Mouse (Mus musculus): ENCODE measurements at regions not wholly inside any gene's neighbourhood (a gene's known extent, or its start where the extent isn't known, plus 50 kb on each side); places are given as distances from the start of the nearest gene placed in this dataset.

GRCm38 (mm10) chr10:120652525-120653215, 176.4 kb upstream of the Hmga2 start:
- H3K4me1 ChIP-seq (replicated peaks; ENCODE audit: control insufficient read depth, insufficient read depth, low read length) = no peaks in the 10 kb centered on the region; the same call in 1 of the 2 replicates
- no peaks in the 10 kb centered on the region for H3K36me3 ChIP-seq (replicated peaks; ENCODE audit: control insufficient read depth, insufficient read depth)
- DNase-seq (ENCODE audit: low spot score) (no peak), ATAC-seq (ENCODE audit: low FRiP score) (no peak)
- H3K27me3 ChIP-seq (ENCODE audit: control insufficient read depth, insufficient read depth, low read length) = no peaks in the 10 kb centered on the region
- 0 out of 2 replicates have a peak, but pooled peaks cover 4% of the 10 kb centered on the region for H3K9me3 ChIP-seq (ENCODE audit: control insufficient read depth, low read length)
- H3K4me3 ChIP-seq (replicated peaks; ENCODE audit: low read length) = no peak overlapping the region
- no peak overlapping the region for H3K9ac ChIP-seq
- H3K27ac ChIP-seq = no peak overlapping the region
- 79% methylated on average over 6 of the region's 6 CpGs for WGBS
- no peak overlapping the region for H3K4me2 ChIP-seq (replicated peaks)

- 0 out of 2 replicates have a peak, but pooled peaks cover 4% of the 10 kb centered on the region for H3K9me3 ChIP-seq (ENCODE audit: control insufficient read depth, low read length)
- no peak overlapping the region for H3K4me2 ChIP-seq (replicated peaks)
- H3K27ac ChIP-seq = no peak overlapping the region
- H3K36me3 ChIP-seq (replicated peaks; ENCODE audit: control insufficient read depth, insufficient read depth) = no peaks in the 10 kb centered on the region
- no peak for DNase-seq (ENCODE audit: low spot score)
- no peak for ATAC-seq (ENCODE audit: low FRiP score)
- H3K27me3 ChIP-seq (ENCODE audit: control insufficient read depth, insufficient read depth, low read length) = no peaks in the 10 kb centered on the region
- no peak overlapping the region for H3K9ac ChIP-seq
- 90% methylated on average over 5 of the region's 5 CpGs for WGBS
- H3K4me1 ChIP-seq (replicated peaks; ENCODE audit: control insufficient read depth, insufficient read depth, low read length) = peaks cover 6% of the 10 kb centered on the region
- H3K4me3 ChIP-seq (replicated peaks; ENCODE audit: low read length) = no peak overlapping the region
Observed at GRCm38 (mm10) chr10:120651845-120652244, 175.6 kb upstream of the Hmga2 start.

- 0 out of 2 replicates have a peak, but pooled peaks cover 4% of the 10 kb centered on the region for H3K9me3 ChIP-seq (ENCODE audit: control insufficient read depth, low read length)
- H3K36me3 ChIP-seq (replicated peaks; ENCODE audit: control insufficient read depth, insufficient read depth) = no peaks in the 10 kb centered on the region
- H3K27ac ChIP-seq = no peak overlapping the region
- ATAC-seq (ENCODE audit: low FRiP score) (no peak), DNase-seq (ENCODE audit: low spot score) (no peak)
- WGBS = 97% methylated on average over 9 of the region's 9 CpGs
- no peak overlapping the region for H3K4me3 ChIP-seq (replicated peaks; ENCODE audit: low read length)
- no peak overlapping the region for H3K4me2 ChIP-seq (replicated peaks)
- H3K9ac ChIP-seq = no peak overlapping the region
- no peaks in the 10 kb centered on the region for H3K27me3 ChIP-seq (ENCODE audit: control insufficient read depth, insufficient read depth, low read length)
- H3K4me1 ChIP-seq (replicated peaks; ENCODE audit: control insufficient read depth, insufficient read depth, low read length) = peaks cover 6% of the 10 kb centered on the region
Observed at GRCm38 (mm10) chr10:120650336-120650735, 174.1 kb upstream of the Hmga2 start.

GRCm38 (mm10) chr10:120648741-120649140, 172.5 kb upstream of the Hmga2 start:
- no peaks in the 10 kb centered on the region for H3K36me3 ChIP-seq (replicated peaks; ENCODE audit: control insufficient read depth, insufficient read depth)
- ATAC-seq (ENCODE audit: low FRiP score) = no peak
- H3K9me3 ChIP-seq (ENCODE audit: control insufficient read depth, low read length) = 0 out of 2 replicates have a peak, but pooled peaks cover 4% of the 10 kb centered on the region
- no peak for DNase-seq (ENCODE audit: low spot score)
- H3K4me2 ChIP-seq (replicated peaks) = no peak overlapping the region
- no peaks in the 10 kb centered on the region for H3K27me3 ChIP-seq (ENCODE audit: control insufficient read depth, insufficient read depth, low read length)
- H3K27ac ChIP-seq = no peak overlapping the region
- WGBS = 44% methylated on average over 3 of the region's 3 CpGs
- H3K9ac ChIP-seq = no peak overlapping the region
- no peak overlapping the region for H3K4me3 ChIP-seq (replicated peaks; ENCODE audit: low read length)
- H3K4me1 ChIP-seq (replicated peaks; ENCODE audit: control insufficient read depth, insufficient read depth, low read length) = peaks cover 6% of the 10 kb centered on the region

- peaks cover 6% of the 10 kb centered on the region for H3K4me1 ChIP-seq (replicated peaks; ENCODE audit: control insufficient read depth, insufficient read depth, low read length)
- H3K4me2 ChIP-seq (replicated peaks) = no peak overlapping the region
- DNase-seq (ENCODE audit: low spot score) = no peak
- H3K36me3 ChIP-seq (replicated peaks; ENCODE audit: control insufficient read depth, insufficient read depth) = no peaks in the 10 kb centered on the region
- H3K27ac ChIP-seq = no peak overlapping the region
- ATAC-seq (ENCODE audit: low FRiP score) = no peak
- H3K4me3 ChIP-seq (replicated peaks; ENCODE audit: low read length) = no peak overlapping the region
- 0 out of 2 replicates have a peak, but pooled peaks cover 4% of the 10 kb centered on the region for H3K9me3 ChIP-seq (ENCODE audit: control insufficient read depth, low read length)
- H3K9ac ChIP-seq = no peak overlapping the region
- H3K27me3 ChIP-seq (ENCODE audit: control insufficient read depth, insufficient read depth, low read length) = no peaks in the 10 kb centered on the region
- WGBS = 43% methylated on average over 7 of the region's 7 CpGs
Observed at GRCm38 (mm10) chr10:120648031-120648430, 171.8 kb upstream of the Hmga2 start.

GRCm38 (mm10) chr10:120647323-120647722, 171.1 kb upstream of the Hmga2 start:
- peak overlapping the region; percentile 37 for H3K4me2 ChIP-seq (replicated peaks)
- 0 out of 2 replicates have a peak overlapping the region, but pooled peaks have one; percentile 38 for H3K9ac ChIP-seq
- peaks cover 6% of the 10 kb centered on the region for H3K4me1 ChIP-seq (replicated peaks; ENCODE audit: control insufficient read depth, insufficient read depth, low read length)
- H3K27me3 ChIP-seq (ENCODE audit: control insufficient read depth, insufficient read depth, low read length) = no peaks in the 10 kb centered on the region
- H3K36me3 ChIP-seq (replicated peaks; ENCODE audit: control insufficient read depth, insufficient read depth) = no peaks in the 10 kb centered on the region
- no peak for ATAC-seq (ENCODE audit: low FRiP score)
- H3K27ac ChIP-seq = no peak overlapping the region
- 0 out of 2 replicates have a peak, but pooled peaks cover 4% of the 10 kb centered on the region for H3K9me3 ChIP-seq (ENCODE audit: control insufficient read depth, low read length)
- WGBS = 62% methylated on average over 3 of the region's 3 CpGs
- no peak overlapping the region for H3K4me3 ChIP-seq (replicated peaks; ENCODE audit: low read length)
- no peak for DNase-seq (ENCODE audit: low spot score)

- Histone ChIP-seq H3K9me3 (ENCODE audit: control insufficient read depth, low read length) (0 out of 2 replicates have a peak, but pooled peaks cover 4% of the 10 kb centered on the region), H3K4me1 (replicated peaks; ENCODE audit: control insufficient read depth, insufficient read depth, low read length) (peaks cover 6% of the 10 kb centered on the region), H3K4me2 (replicated peaks) (peak overlapping the region; percentile 37), H3K27ac (no peak overlapping the region), H3K4me3 (replicated peaks; ENCODE audit: low read length) (no peak overlapping the region), H3K9ac (peak overlapping the region; percentile 38; the same call in 1 of the 2 replicates), H3K36me3 (replicated peaks; ENCODE audit: control insufficient read depth, insufficient read depth) (no peaks in the 10 kb centered on the region), H3K27me3 (ENCODE audit: control insufficient read depth, insufficient read depth, low read length) (no peaks in the 10 kb centered on the region)
- ATAC-seq (ENCODE audit: low FRiP score) (peak; percentile 51; the same call in 1 of the 2 replicates), DNase-seq (ENCODE audit: low spot score) (peak; percentile 63)
- WGBS = 6% methylated on average over 14 of the region's 14 CpGs
Observed at GRCm38 (mm10) chr10:120646862-120647311, 170.6 kb upstream of the Hmga2 start.

GRCm38 (mm10) chr10:120640847-120641246, 164.6 kb upstream of the Hmga2 start:
- Histone ChIP-seq H3K36me3 (replicated peaks; ENCODE audit: control insufficient read depth, insufficient read depth) (no peaks in the 10 kb centered on the region), H3K9ac (no peak overlapping the region), H3K4me1 (replicated peaks; ENCODE audit: control insufficient read depth, insufficient read depth, low read length) (peaks cover 3% of the 10 kb centered on the region; the same call in 1 of the 2 replicates), H3K4me2 (replicated peaks) (no peak overlapping the region), H3K4me3 (replicated peaks; ENCODE audit: low read length) (no peak overlapping the region), H3K27ac (no peak overlapping the region), H3K27me3 (ENCODE audit: control insufficient read depth, insufficient read depth, low read length) (no peaks in the 10 kb centered on the region), H3K9me3 (ENCODE audit: control insufficient read depth, low read length) (no peaks in the 10 kb centered on the region)
- DNase-seq (ENCODE audit: low spot score) = no peak
- 66% methylated on average over 5 of the region's 5 CpGs for WGBS
- ATAC-seq (ENCODE audit: low FRiP score) = no peak

GRCm38 (mm10) chr10:120638316-120638715, 162.0 kb upstream of the Hmga2 start:
- H3K4me1 ChIP-seq (replicated peaks; ENCODE audit: control insufficient read depth, insufficient read depth, low read length) = peaks cover 3% of the 10 kb centered on the region; the same call in 1 of the 2 replicates
- no peak for DNase-seq (ENCODE audit: low spot score)
- 35% methylated on average over 4 of the region's 4 CpGs for WGBS

More at GRCm38 (mm10) chr10:120638316-120638715, 162.0 kb upstream of the Hmga2 start:
- Histone ChIP-seq H3K9ac (no peak overlapping the region), H3K9me3 (ENCODE audit: control insufficient read depth, low read length) (no peaks in the 10 kb centered on the region), H3K36me3 (replicated peaks; ENCODE audit: control insufficient read depth, insufficient read depth) (no peaks in the 10 kb centered on the region), H3K4me2 (replicated peaks) (no peak overlapping the region), H3K27me3 (ENCODE audit: control insufficient read depth, insufficient read depth, low read length) (no peaks in the 10 kb centered on the region), H3K4me3 (replicated peaks; ENCODE audit: low read length) (no peak overlapping the region), H3K27ac (no peak overlapping the region)
- ATAC-seq (ENCODE audit: low FRiP score) = no peak

Measured in hindbrain, embryonic 14.5 days (tissue).